Mouse (Mus musculus) bone marrow, adult 2 months (tissue): ENCODE measurements around the gene Gbf1.

Experiments
- CTCF ChIP-seq: fragments of 200-500 bp; IDR thresholded peaks from 2 replicates; pipeline ENCODE4 v1.5.1; 2011; ENCODE audit warnings: low read length, control low read depth; ENCODE audit not compliant: control insufficient read depth, insufficient read depth
- POLR2A ChIP-seq: fragments of 200-500 bp; IDR thresholded peaks from 2 replicates; pipeline ENCODE4 v1.6.1; 2011; ENCODE audit warnings: low read depth, mild to moderate bottlenecking, control low read depth, low read length, borderline replicate concordance; ENCODE audit not compliant: control insufficient read depth

GRCm38 (mm10) chr19:46210951-46211350 lies 58.6 kb downstream of the Gbf1 start:
- TF ChIP-seq CTCF, result no peak
- TF ChIP-seq POLR2A, result no peak
